Mouse (Mus musculus) olfactory bulb, adult 2 months (tissue): Measurements from ENCODE around the gene Acp7. TPM values are rescaled to one million over a fixed set of nuclear protein-coding genes. Genes with fewer than 3 reads are reported as not detected.

Experiments used
- H3K27ac ChIP-seq: fragments of 200-500 bp; 2 replicates; pipeline ENCODE4 v1.5.1; 2012; ENCODE audit warnings: low read depth, low read length; ENCODE audit not compliant: insufficient read depth
- H3K4me1 ChIP-seq: fragments of 200-500 bp; 2 replicates; pipeline ENCODE4 v1.6.1; 2012; ENCODE audit warnings: low read length; ENCODE audit not compliant: control insufficient read depth, insufficient read depth
- H3K4me3 ChIP-seq: fragments of 200-500 bp; 2 replicates; pipeline ENCODE4 v1.5.1; 2012; ENCODE audit warnings: mild to moderate bottlenecking, low read depth, low read length, moderate library complexity; ENCODE audit not compliant: insufficient read depth
- CTCF ChIP-seq: fragments of 200-500 bp; IDR thresholded peaks from 2 replicates; pipeline ENCODE4 v1.5.1; 2012; ENCODE audit warnings: low read depth, mild to moderate bottlenecking, low read length, moderate library complexity; ENCODE audit not compliant: insufficient read depth
- POLR2A ChIP-seq: fragments of 200-500 bp; IDR thresholded peaks from 2 replicates; pipeline ENCODE4 v1.6.1; 2012; ENCODE audit warnings: mild to moderate bottlenecking, low read depth, low read length, moderate library complexity; ENCODE audit not compliant: insufficient read depth
- WGBS: fragments of 180-500 bp; shearing (Covaris S2); methylation state at CpG from one replicate; pipeline ENCODE4 v1.1.7; 2018; 5-methylcytosine and 5-hydroxymethylcytosine counted together
- polyA plus RNA-seq: library from polyadenylated mRNA; stranded (reverse); fragments of >200 nt; gene quantifications from 2 replicates; pipeline ENCODE4 v1.2.4, GENCODE M21; 2012; ENCODE audit warnings: low replicate concordance; ENCODE audit not compliant: missing spikeins, insufficient read depth, insufficient read length

Acp7 gene
- polyA plus RNA-seq, 1 experiment = not detected

GRCm38 (mm10) chr7:28558486-28558885 lies 72.6 kb downstream of the Acp7 start:
- no peaks in the 10 kb centered on the region for H3K4me1 ChIP-seq
- WGBS = 59% methylated on average over 4 of the region's 4 CpGs
- TF ChIP-seq POLR2A = no peak
- TF ChIP-seq CTCF = no peak
- no peak overlapping the region for H3K27ac ChIP-seq
- no peak overlapping the region for H3K4me3 ChIP-seq

- no peak overlapping the region for H3K27ac ChIP-seq
- TF ChIP-seq POLR2A (no peak), CTCF (no peak)
- no peaks in the 10 kb centered on the region for H3K4me1 ChIP-seq
- 83% methylated on average over 6 of the region's 6 CpGs for WGBS
- no peak overlapping the region for H3K4me3 ChIP-seq
Measured at GRCm38 (mm10) chr7:28557708-28558107, 73.4 kb downstream of the Acp7 start.

Other genes starting within 250 kb of the Acp7 start
- not detected in 2 replicates for gene Med29, start 238.6 kb downstream of the Acp7 start, polyA plus RNA-seq
- 1,326 TPM in 1 of 2 replicates, not detected in the other for gene Paf1, start 238.4 kb downstream of the Acp7 start, polyA plus RNA-seq
- gene Gmfg, start 193.9 kb downstream of the Acp7 start, polyA plus RNA-seq = not detected in 2 replicates
- not detected in 2 replicates for gene Lrfn1, start 179.4 kb downstream of the Acp7 start, polyA plus RNA-seq
- gene Ifnl2, start 120.9 kb downstream of the Acp7 start, polyA plus RNA-seq = not detected in 2 replicates
- gene Ifnl3, start 108.5 kb downstream of the Acp7 start, polyA plus RNA-seq = not detected in 2 replicates
- gene Sycn, start 90.4 kb downstream of the Acp7 start, polyA plus RNA-seq = not detected in 2 replicates
- not detected in 2 replicates for gene Nccrp1, start 84.1 kb downstream of the Acp7 start, polyA plus RNA-seq
- gene Samd4b, start 33.2 kb downstream of the Acp7 start, polyA plus RNA-seq = not detected in 2 replicates
- gene Pak4, start 33.1 kb downstream of the Acp7 start, polyA plus RNA-seq = not detected in 2 replicates
- gene Fbxo27, start 61.5 kb upstream of the Acp7 start, polyA plus RNA-seq = not detected in 2 replicates
- not detected in 2 replicates for gene Fbxo17, start 85.5 kb upstream of the Acp7 start, polyA plus RNA-seq
- gene Mrps12, start 110.5 kb upstream of the Acp7 start, polyA plus RNA-seq = not detected in 2 replicates
- not detected in 2 replicates for gene Sars2, start 110.7 kb upstream of the Acp7 start, polyA plus RNA-seq
- not detected in 2 replicates for gene Ccer2, start 124.8 kb upstream of the Acp7 start, polyA plus RNA-seq
- gene Sirt2, start 135.4 kb upstream of the Acp7 start, polyA plus RNA-seq = not detected in 2 replicates
- not detected in 2 replicates for gene Nfkbib, start 136.2 kb upstream of the Acp7 start, polyA plus RNA-seq
- gene Rinl, start 157.6 kb upstream of the Acp7 start, polyA plus RNA-seq = not detected in 2 replicates
- gene Hnrnpl, start 177.2 kb upstream of the Acp7 start, polyA plus RNA-seq = 179 and 465 TPM in 2 replicates
- not detected in 2 replicates for gene Ech1, start 193.9 kb upstream of the Acp7 start, polyA plus RNA-seq
- gene Lgals4, start 202.5 kb upstream of the Acp7 start, polyA plus RNA-seq = not detected in 2 replicates
- gene Lgals7, start 232.5 kb upstream of the Acp7 start, polyA plus RNA-seq = not detected in 2 replicates